Mouse (Mus musculus): ENCODE measurements around the gene Fam83g.

Gene Fam83g

DNA sequence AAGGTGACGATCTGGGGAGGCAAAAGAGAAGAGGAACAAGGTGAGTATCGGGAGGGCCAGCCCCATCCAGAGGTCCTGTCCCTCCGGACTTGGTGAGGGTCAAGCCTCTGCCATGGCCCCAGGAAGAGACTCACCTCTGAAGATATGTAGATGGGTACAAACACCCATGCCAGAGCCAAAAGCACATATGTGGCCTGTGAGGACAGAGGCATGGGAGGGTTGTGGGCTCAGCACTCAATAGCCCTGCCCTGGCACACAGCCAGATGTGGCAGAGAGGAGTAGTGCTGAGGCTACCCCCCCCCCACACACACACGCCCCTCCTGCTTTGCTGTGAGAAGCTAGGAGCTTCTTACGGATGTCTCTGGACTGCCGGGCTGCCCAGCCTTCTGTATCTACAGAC is 31.2 kb downstream of the Fam83g start:
- DNase-seq (ENCODE audit: low spot score): no peak

DNA sequence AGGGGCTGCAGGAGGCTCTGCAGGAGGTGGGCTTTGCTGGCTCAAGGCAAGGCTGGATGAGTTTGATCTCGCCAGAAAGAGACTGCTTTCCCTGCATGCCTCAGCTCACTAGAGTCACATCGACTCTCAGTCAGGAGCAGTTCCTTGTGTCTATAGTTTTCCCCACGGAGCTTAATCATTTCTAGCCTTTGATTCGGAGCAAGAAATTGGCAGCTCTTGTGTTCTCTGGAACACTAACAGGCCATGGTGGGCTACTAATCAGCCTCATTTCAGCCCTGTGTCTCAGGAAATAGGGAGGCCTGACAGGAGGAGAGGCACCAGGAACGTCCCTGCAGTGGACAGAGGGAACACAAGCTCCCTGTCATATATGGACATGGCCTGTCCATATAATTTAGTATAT is 34.1 kb downstream of the Fam83g start:
- no peak for DNase-seq (ENCODE audit: low spot score)

DNA sequence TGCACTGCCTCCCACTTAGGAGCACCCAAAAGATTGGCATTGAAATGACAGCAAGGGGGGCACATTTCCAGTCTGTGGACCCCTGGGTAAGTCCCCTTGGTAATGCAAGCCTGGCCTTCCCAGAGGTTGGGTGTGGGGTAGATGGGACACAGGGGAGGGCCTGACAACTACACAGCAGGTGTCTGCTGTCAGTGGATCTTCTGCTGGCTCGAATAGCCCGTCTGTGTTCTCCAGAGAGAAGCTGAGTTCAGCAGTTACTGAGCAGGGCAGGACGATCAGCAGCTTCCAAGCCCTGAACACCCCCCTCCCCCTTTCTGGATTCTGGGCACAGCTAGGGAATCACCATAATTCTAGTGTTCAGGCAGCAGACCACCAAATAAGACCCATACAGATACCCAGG is 35.5 kb downstream of the Fam83g start:
- no peak for DNase-seq (ENCODE audit: low spot score)

DNA sequence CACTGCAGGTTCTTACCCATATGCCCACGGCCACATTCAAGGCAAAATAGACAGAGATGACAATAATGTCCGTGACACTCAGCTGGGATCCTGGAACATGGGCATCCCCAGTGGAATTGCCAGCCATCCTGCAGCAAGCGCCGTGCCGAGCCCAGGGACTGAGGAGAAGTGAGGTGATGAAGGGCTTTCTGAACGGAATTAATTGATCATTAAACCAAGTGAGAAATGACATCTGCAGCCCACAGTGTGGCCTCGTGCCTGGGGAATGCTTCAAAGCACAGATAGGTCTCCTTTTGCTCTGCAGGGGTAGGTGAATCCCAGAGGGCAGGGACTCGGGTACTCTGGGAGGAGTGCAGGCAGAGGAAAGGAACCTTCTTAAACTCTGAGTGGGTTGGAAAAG is 35.9 kb downstream of the Fam83g start:
- DNase-seq (ENCODE audit: low spot score): no peak

DNA sequence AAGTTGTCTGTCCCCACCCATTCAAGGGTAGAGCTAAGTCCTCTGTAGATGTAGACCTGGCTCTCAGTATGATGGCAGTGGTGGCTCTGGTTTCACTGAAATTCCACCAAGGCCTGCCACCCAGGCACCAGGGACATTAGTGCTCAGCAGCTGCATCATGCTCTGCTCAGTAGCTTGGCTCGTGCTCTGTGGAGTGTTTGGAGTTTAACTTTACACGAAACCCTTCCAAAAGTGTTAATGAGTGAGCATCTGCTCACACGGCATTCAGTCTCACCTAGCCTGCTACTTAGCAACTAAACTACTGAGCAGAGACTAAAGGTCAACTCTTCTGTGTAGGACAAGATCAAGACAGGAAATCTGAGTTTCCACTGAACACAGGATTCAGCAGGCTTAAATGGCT is 36.7 kb downstream of the Fam83g start, which contains the start of gene Slc5a10:
Slc5a10 (minus strand) TSS at position 191 of the 400 bp plus-strand sequence.
- DNase-seq (ENCODE audit: low spot score): no peak

DNA sequence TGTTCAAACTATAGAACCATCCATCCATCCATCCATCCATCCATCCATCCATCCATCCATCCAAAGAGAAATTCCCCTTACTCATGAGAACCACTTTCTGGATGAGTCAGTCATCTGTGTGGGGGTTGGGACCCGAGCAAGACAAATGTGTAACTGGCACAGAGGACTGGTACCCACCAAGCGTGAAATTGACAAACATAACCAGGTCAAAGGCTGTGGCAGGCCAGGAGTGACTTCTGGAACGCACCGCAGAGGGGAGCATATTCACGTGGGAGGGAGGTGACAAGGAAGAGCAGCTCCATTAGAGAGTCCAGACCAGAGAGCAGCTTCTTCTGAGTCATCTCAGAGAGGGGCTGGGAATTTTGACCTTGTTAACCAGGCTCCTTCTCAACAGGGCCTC is 38.2 kb downstream of the Fam83g start:
- no peak for DNase-seq (ENCODE audit: low spot score)

DNA sequence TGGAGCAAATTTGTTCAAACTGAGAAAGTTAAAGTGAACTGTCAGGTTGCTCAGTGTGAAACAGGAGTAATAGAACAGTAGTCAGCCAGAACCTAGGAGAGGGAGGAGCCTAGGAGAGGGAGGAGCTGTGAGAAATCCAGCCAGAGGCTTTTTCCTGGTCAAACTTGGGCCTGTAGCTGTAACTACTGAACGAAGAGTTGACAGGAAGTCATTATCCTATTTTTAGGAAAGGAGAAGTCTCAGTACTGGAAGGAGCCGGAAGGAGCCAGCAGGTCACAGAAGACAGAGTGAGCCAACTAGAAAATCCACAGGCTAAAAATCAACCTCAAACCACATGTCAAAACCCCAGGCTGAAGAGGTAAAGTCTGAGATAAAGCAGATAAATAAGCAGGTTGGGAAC is 44.1 kb downstream of the Fam83g start:
- no peak for DNase-seq (ENCODE audit: low spot score)

DNA sequence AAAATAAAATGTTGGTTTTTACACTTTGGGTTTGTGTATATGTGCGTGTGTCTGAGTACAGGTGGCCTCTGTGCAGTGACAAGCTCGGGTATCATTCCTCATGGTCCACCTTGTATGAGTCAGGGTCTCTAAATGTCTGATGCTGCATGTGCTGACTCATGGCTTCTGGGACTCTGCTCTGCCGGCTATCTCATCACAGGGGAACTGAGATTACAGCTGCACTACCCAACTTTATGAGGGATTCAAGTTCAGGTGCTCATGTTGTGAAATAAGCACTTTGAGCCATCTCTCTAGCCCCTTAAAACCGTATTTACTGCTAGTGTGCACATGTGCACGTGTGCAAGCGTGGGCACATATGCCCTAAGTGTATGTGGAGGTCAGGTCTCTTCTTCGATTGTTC is 48.8 kb downstream of the Fam83g start:
- no peak for DNase-seq (ENCODE audit: low spot score)

DNA sequence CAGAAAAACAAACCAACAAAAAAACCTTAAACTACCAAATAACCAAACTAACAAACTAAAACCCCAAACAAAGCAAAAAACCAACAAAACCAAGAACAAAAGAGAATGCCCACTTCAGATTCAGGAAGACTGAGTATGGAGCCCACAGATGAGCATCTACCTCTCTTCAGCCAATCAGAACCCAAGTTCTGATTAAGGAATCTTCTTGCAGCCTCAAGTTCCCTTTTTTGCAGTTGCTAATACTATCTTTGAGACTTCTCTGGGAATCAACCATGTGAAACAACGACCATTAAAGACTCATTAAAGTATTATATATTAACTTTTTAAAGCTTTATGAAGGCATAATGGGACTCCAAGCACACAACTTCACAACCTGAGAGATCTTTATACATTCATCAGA is 53.4 kb downstream of the Fam83g start:
- no peak for DNase-seq (ENCODE audit: low spot score)

DNA sequence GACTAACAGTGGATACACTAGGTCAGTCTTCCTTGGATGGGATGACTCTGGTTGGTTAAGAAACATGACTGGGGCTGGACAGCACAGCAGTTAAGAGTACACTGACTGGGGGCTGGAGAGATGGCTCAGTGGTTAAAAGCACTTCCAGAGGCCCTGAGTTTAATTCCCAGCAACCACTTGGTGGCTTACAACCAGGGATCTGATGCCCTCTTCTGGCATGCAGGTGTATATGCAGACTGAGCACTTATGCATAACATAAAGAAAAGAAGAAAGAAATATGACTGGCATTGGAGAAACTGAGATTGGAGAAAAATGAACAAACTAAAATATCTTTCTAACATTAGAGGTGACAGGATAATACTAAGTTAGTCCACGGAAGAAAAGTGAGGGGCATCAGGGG is 56.6 kb downstream of the Fam83g start:
- DNase-seq (ENCODE audit: low spot score): no peak

DNA sequence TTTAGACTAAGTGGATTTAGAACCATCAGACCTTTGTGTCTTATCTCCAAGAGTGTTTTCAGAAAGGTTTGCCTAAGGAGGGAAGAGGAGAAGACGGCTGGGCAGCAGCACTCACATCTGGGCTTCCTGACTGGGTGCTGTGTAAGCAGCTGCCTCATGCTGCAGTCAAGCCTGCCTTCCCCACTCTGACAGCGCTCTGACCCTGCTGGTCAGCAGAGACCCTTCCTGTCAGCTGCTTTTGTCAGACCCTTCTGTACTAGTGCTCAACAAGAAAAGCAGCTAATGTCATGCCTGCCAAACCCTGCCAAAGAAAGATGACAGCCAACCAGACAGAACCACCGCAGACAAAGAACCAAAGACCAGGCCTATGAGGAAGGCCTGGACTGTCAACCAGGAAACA is 59.9 kb downstream of the Fam83g start:
- DNase-seq (ENCODE audit: low spot score): no peak

DNA sequence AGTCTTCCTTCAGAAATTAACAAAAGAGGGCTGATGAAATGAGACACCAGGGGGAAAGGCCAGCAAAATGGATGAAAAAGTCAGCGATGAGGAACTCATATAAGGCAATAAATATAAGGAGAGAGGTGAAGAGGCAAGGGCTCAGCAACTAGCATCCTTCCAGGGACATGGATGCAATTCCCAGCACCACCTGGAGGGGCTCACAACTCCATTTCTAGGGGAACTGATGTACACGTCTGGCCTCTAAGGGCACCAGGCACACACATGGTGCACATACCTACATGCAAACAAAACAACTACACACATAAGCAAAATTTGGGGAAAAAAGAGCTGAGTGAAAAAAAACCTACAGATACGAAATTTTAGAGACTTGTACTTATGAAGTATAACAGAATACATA is 60.6 kb downstream of the Fam83g start:
- DNase-seq (ENCODE audit: low spot score): no peak

DNA sequence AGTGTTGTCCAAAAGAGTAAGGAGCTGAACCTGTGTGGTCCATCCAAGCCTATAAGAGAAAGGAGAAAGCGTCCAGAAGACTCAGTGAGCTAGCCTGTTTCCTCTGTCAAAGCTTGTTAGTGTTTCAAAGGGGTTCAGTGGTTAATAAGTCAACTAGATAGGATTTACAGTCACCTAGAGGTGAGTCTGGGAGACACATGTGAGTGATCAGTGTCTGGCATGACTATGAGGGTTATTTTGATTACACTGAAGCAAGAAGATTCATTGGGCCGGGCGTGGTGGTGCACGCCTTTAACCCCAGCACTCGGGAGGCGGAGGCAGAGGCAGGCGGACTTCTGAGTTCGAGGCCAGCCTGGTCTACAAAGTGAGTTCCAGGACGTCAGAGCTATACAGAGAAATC is 61.9 kb downstream of the Fam83g start:
- DNase-seq (ENCODE audit: low spot score): no peak

DNA sequence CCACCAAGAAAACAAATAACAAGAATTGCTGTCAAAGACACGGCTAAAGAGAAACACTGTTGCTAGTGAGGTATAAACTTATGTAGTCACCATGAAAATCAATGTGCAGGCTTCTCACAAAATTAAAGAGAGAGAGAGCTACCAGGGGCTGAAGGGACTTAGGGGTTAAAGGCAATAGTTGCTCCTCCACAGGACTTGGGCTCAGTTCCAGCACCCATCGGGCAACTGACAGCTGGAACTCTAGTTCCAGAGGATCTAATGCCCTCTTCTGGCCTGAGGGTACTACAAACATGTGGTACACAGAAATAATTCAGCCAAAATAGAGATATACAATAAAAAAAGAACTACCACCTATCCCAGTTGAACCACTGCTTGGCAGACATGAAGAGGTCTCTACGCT is 63.3 kb downstream of the Fam83g start:
- no peak for DNase-seq (ENCODE audit: low spot score)

DNA sequence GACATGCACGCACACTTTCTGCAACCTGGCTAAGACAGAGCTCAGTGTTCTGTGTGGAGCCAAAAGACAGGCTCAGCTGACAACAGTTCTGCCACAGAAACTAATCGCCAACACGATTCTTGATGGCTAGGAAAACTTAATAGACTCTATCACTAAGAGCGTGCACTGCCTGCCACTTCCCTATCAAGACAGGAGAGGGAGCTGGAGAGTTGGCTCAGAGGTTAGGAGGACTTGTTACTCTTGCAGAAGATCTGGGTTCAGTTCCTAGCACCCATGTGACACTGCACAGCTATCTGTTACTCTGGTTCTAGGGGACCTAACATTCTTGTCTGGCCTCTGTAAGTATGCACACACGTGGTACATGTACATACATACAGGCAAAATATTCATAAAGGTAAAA is 67.7 kb downstream of the Fam83g start:
- DNase-seq (ENCODE audit: low spot score): no peak

DNA sequence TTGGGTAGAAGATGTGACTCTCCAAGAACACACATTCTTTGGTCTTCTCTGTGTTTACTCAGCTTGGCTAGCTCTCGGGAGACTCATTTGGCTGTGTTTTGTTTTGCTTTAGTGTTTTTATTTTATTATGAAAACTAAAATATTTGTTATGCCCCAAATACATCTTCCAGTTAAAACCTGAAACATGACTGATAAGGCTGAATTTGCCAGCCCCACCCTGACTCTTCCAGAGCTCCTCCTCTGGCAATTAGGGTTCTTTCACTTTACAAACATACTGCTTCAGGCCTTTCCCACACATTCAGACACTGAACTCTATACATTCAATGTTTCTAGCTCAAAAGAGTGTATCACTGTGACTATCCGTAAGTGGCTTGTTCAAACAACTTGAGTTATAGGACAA is 73.3 kb downstream of the Fam83g start:
- no peak for DNase-seq (ENCODE audit: low spot score)

Data from testis, postnatal 14 days (tissue).